Mouse (Mus musculus) hindbrain, embryonic 13.5 days (tissue): ENCODE measurements around the gene 4932438A13Rik. TPM values are rescaled to one million over a fixed set of nuclear protein-coding genes. Genes with fewer than 3 reads are reported as not detected.

Experiments
- ATAC-seq: fragments of 200-750 bp; cut with Nextera tagmentation; 2 replicates; pipeline ENCODE4 v1.8.0; 2017; ENCODE audit warnings: moderate TSS enrichment; ENCODE audit not compliant: low FRiP score
- H3K27ac ChIP-seq: fragments of 300-500 bp; sonication (generic); 2 replicates; pipeline ENCODE4 v1.5.1; 2015; ENCODE audit warnings: inconsistent platforms, mild to moderate bottlenecking, moderate library complexity
- H3K27me3 ChIP-seq: fragments of 300-500 bp; sonication (generic); 2 replicates; pipeline ENCODE4 v1.6.1; 2015; ENCODE audit warnings: mild to moderate bottlenecking, inconsistent platforms
- H3K36me3 ChIP-seq: fragments of 300-500 bp; sonication (generic); 2 replicates; pipeline ENCODE4 v1.6.1; 2015; ENCODE audit warnings: mild to moderate bottlenecking, inconsistent platforms
- H3K4me1 ChIP-seq: fragments of 300-500 bp; sonication (generic); replicated peaks from 2 replicates; pipeline ENCODE4 v1.6.1; 2015; ENCODE audit warnings: inconsistent platforms
- H3K4me2 ChIP-seq: fragments of 300-500 bp; sonication (generic); 2 replicates; pipeline ENCODE4 v1.6.1; 2015; ENCODE audit warnings: inconsistent platforms, mild to moderate bottlenecking, moderate library complexity
- H3K4me3 ChIP-seq: fragments of 300-500 bp; sonication (generic); 2 replicates; pipeline ENCODE4 v1.5.1; 2015; ENCODE audit warnings: mild to moderate bottlenecking, inconsistent platforms
- H3K9ac ChIP-seq: fragments of 300-500 bp; sonication (generic); 2 replicates; pipeline ENCODE4 v1.6.1; 2015; ENCODE audit warnings: mild to moderate bottlenecking, inconsistent platforms
- H3K9me3 ChIP-seq: fragments of 300-500 bp; sonication (generic); 2 replicates; pipeline ENCODE4 v1.6.1; 2016; ENCODE audit warnings: inconsistent platforms
- WGBS: fragments of 180-500 bp; shearing (Covaris S2); methylation state at CpG from one replicate; pipeline ENCODE4 v1.1.7; 2015; 5-methylcytosine and 5-hydroxymethylcytosine counted together
- polyA plus RNA-seq: library from polyadenylated mRNA; unstranded; fragments of >200 nt; fragmentation: Nextera tagmentation; extraction: Ambion mirVana; gene quantifications from 2 replicates; pipeline ENCODE4 v1.2.1, GENCODE M21; 2015

Gene 4932438A13Rik
- polyA plus RNA-seq, 1 experiment from 2014 or later: 62.9 TPM

DNA sequence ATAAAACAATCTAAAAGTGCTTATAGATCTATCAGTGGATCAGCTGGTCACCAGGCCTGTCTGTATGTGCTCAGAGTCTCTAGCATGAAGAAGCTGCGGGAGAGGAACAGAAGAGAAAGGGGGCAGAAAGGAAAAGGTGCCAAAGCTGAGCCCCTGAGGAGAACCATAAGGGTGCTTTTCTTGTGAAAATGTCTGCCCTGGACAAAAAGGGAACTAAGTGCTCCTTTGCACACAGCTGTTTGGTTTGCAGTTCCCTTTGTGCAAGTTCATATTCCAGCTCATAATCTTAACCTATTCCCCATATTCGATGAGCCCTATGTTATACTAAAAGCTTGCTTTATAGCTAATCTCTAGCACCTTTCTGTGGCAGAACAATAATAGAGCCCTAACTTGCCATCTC lies 175.1 kb downstream of the 4932438A13Rik start:
- H3K4me1 ChIP-seq: no peaks in the 10 kb centered on the region
- no peak overlapping the region for H3K4me2 ChIP-seq
- no peak overlapping the region for H3K9ac ChIP-seq
- ATAC-seq: no peak
- H3K27me3 ChIP-seq: no peaks in the 10 kb centered on the region
- no peak overlapping the region for H3K27ac ChIP-seq
- no peaks in the 10 kb centered on the region for H3K9me3 ChIP-seq
- 87% methylated on average over 2 of the region's 2 CpGs for WGBS
- peaks cover 61% of the 10 kb centered on the region for H3K36me3 ChIP-seq
- H3K4me3 ChIP-seq: no peak overlapping the region

- no peaks in the 10 kb centered on the region for H3K9me3 ChIP-seq
- ATAC-seq: no peak
- H3K36me3 ChIP-seq: peaks cover 75% of the 10 kb centered on the region
- H3K9ac ChIP-seq: no peak overlapping the region
- H3K27ac ChIP-seq: no peak overlapping the region
- H3K4me2 ChIP-seq: no peak overlapping the region
- no peaks in the 10 kb centered on the region for H3K27me3 ChIP-seq
- no peaks in the 10 kb centered on the region for H3K4me1 ChIP-seq
- no peak overlapping the region for H3K4me3 ChIP-seq
These were observed 176.9 kb downstream of the 4932438A13Rik start for GRCm38 (mm10) chr3:37039811-37040210.

- Histone ChIP-seq H3K4me1 (no peaks in the 10 kb centered on the region), H3K27me3 (no peaks in the 10 kb centered on the region), H3K4me3 (no peak overlapping the region), H3K27ac (no peak overlapping the region), H3K36me3 (peaks cover 34% of the 10 kb centered on the region), H3K9me3 (no peaks in the 10 kb centered on the region), H3K9ac (no peak overlapping the region), H3K4me2 (no peak overlapping the region)
- WGBS: 91% methylated on average over 1 of the region's 1 CpGs
- ATAC-seq: no peak
These were observed 188.6 kb downstream of the 4932438A13Rik start for GRCm38 (mm10) chr3:37051491-37051890.

- Histone ChIP-seq H3K27ac (no peak within 1 kb of the TSS), H3K4me1 (no peaks in the 10 kb centered on the region), H3K27me3 (no peaks in the 10 kb centered on the region), H3K9me3 (peaks cover 22% of the 10 kb centered on the region), H3K9ac (no peak within 1 kb of the TSS), H3K4me2 (peak within 1 kb of the TSS; percentile 44), H3K4me3 (peak within 1 kb of the TSS; percentile 29), H3K36me3 (no peaks in the 10 kb centered on the region)
- WGBS: 65% methylated on average over 35 of the region's 39 CpGs
- no peak for ATAC-seq
These were observed 200.5 kb downstream of the 4932438A13Rik start, which contains the start of gene Adad1 for GRCm38 (mm10) chr3:37063406-37063805. Gene Adad1, plus strand, starts transcription at chr3:37063527.

DNA sequence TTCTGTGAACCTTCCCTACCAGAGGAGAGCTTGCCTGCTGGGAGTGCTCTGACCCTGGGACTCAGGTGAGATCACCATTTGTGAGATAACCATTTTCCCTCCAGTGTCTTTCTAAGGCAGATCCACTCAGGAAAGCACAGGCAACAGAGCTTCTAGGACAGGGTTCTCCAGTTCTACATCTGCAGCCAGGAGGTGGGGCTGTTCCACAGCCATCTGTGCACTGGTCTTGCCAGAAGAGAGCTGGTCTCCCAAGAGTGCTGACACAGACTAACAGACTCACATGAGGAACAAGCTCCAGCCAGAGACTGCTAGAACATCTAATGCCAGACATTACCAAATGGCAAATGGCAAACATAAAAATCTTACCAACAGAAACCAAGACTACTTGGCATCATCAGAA lies 210.3 kb downstream of the 4932438A13Rik start:
- no peak for ATAC-seq
- Histone ChIP-seq H3K4me2 (no peak overlapping the region), H3K36me3 (no peaks in the 10 kb centered on the region), H3K27me3 (no peaks in the 10 kb centered on the region), H3K4me1 (no peaks in the 10 kb centered on the region), H3K9me3 (peaks cover 5% of the 10 kb centered on the region; the same call in 1 of the 2 replicates), H3K9ac (no peak overlapping the region), H3K27ac (no peak overlapping the region), H3K4me3 (no peak overlapping the region)

GRCm38 (mm10) chr3:37084860-37085259 lies 222.0 kb downstream of the 4932438A13Rik start:
- no peaks in the 10 kb centered on the region for H3K36me3 ChIP-seq
- no peak overlapping the region for H3K4me3 ChIP-seq
- no peak for ATAC-seq
- no peaks in the 10 kb centered on the region for H3K9me3 ChIP-seq
- no peak overlapping the region for H3K4me2 ChIP-seq
- H3K4me1 ChIP-seq: no peaks in the 10 kb centered on the region
- no peak overlapping the region for H3K27ac ChIP-seq
- 85% methylated on average over 4 of the region's 4 CpGs for WGBS
- H3K9ac ChIP-seq: no peak overlapping the region
- no peaks in the 10 kb centered on the region for H3K27me3 ChIP-seq

- H3K4me2 ChIP-seq: no peak overlapping the region
- no peaks in the 10 kb centered on the region for H3K36me3 ChIP-seq
- no peak overlapping the region for H3K4me3 ChIP-seq
- ATAC-seq: no peak
- H3K4me1 ChIP-seq: no peaks in the 10 kb centered on the region
- no peaks in the 10 kb centered on the region for H3K9me3 ChIP-seq
- no peak overlapping the region for H3K27ac ChIP-seq
- no peaks in the 10 kb centered on the region for H3K27me3 ChIP-seq
- H3K9ac ChIP-seq: no peak overlapping the region
These were observed 227.8 kb downstream of the 4932438A13Rik start for GRCm38 (mm10) chr3:37090721-37091120.

Other genes with a start within 250 kb of the 4932438A13Rik start
- gene Bbs7, start 249.6 kb upstream of the 4932438A13Rik start, polyA plus RNA-seq: 21.7 and 22.8 TPM in 2 replicates
- gene Trpc3, start 172.9 kb upstream of the 4932438A13Rik start, polyA plus RNA-seq: 7.6 and 8.0 TPM in 2 replicates
- gene Adad1, start 200.4 kb downstream of the 4932438A13Rik start, polyA plus RNA-seq: 0.05 and 0.48 TPM in 2 replicates